Mouse (Mus musculus): Measurements from ENCODE around the gene Kiz. TPM values are rescaled to one million over a fixed set of nuclear protein-coding genes. Genes with fewer than 3 reads are reported as not detected.

The Kiz gene
- polyA plus RNA-seq, 1 experiment from 2014 or later = 34.3 TPM

DNA sequence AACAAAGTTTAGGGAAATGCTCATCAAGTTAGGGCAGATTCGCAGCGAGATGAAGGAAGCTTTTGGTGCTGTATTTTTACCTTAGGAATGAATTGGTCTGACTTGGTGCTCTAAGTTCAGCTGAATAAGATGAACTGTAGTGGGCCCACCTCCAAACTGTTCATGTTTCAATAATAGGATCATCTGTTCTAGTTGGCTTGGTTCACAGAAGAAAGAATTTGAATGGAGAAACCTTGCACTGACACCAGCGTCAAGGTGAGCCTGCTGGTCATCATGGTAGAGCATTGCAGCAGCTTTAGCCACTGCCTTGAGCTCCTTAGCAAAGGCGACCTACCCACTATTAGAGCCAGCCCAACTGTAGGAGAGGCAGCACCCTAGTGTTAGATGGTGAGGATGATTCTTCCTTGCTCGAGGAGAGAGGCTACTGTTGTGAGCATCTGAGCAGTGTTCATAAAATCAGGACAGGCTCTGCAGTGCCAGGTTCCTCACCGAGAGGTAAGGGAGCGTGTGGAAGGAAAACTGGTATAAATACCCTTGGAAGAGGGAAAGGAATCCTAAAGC, 18.3 kb downstream of the Kiz start:
- H3K9ac ChIP-seq (replicated peaks; ENCODE audit: low read length) = no peak overlapping the region
- DNase-seq (no peak), ATAC-seq (ENCODE audit: low FRiP score, low TSS enrichment) (no peak)
- H3K27ac ChIP-seq (replicated peaks; ENCODE audit: low read depth, low read length) = no peak overlapping the region
- 92% methylated on average over 7 of the region's 7 CpGs for WGBS
- H3K27me3 ChIP-seq (ENCODE audit: control insufficient read depth, insufficient read depth, low read length) = no peaks in the 10 kb centered on the region
- no peaks in the 10 kb centered on the region for H3K36me3 ChIP-seq (ENCODE audit: control insufficient read depth, insufficient read depth, low read length)
- H3K4me3 ChIP-seq (replicated peaks; ENCODE audit: low read depth, low read length) = no peak overlapping the region
- no peaks in the 10 kb centered on the region for H3K9me3 ChIP-seq (ENCODE audit: control insufficient read depth, low read length)
- H3K4me1 ChIP-seq (ENCODE audit: control insufficient read depth, insufficient read depth, low read length) = peaks cover 5% of the 10 kb centered on the region; the same call in 1 of the 2 replicates
- no peak overlapping the region for H3K4me2 ChIP-seq (ENCODE audit: low read length)

DNA sequence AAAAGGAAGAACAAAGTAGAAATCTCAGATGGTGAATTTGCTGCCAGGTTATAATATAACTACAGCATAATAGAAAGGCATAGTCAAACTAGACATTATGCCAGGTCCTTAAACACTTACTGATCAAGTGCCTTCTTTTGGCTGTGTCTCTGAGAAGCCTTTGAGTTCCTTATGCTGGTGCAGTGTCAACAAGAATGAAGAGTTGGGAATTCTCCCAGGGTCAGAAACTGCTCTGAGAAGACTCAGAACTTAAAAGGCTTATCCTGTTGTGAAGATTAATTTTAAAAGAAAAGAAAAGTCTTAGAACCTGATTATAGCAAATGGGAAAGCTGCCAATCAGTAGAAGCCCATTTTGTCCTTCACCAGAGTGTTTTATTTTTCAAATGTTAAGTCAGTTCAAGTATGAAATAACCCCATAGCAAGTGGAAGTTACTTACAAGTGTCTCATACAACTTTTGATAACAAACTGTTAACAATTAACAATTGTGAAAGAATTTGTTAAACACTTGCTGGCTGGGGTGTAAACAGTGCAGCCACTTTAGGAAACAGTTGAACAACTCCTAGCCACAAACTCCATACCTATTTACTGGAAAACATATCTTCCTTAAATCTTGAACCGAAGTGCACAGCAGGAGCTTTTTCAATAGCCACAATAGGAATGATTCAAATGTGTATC, 21.9 kb downstream of the Kiz start:
- Histone ChIP-seq H3K9ac (replicated peaks; ENCODE audit: low read length) (no peak overlapping the region), H3K27ac (replicated peaks; ENCODE audit: low read depth, low read length) (no peak overlapping the region), H3K4me2 (ENCODE audit: low read length) (no peak overlapping the region), H3K4me3 (replicated peaks; ENCODE audit: low read depth, low read length) (no peak overlapping the region), H3K27me3 (ENCODE audit: control insufficient read depth, insufficient read depth, low read length) (no peaks in the 10 kb centered on the region), H3K9me3 (ENCODE audit: control insufficient read depth, low read length) (no peaks in the 10 kb centered on the region), H3K36me3 (ENCODE audit: control insufficient read depth, insufficient read depth, low read length) (no peaks in the 10 kb centered on the region), H3K4me1 (ENCODE audit: control insufficient read depth, insufficient read depth, low read length) (peaks cover 4% of the 10 kb centered on the region; the same call in 1 of the 2 replicates)
- DNase-seq (no peak), ATAC-seq (ENCODE audit: low FRiP score, low TSS enrichment) (no peak)
- WGBS = 68% methylated on average over 1 of the region's 1 CpGs

DNA sequence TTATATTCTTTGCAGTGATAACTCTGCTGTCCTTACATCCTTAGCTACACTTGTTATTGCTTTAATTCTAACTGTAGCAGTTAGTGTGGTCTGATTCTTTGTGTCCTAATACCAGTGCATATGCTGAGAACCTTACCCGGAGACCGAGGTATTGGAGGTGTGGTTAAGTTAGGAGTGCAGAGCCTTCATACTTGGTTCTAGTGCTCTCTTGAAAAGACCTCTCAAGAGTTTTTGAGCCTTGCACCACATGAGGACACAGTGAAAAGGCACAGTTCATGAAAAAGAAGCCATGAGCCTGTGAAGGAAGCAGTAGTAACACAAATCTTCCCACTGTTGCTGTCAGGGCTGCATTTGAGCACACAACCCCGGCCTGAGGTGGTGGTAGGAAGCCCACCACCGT, 26.0 kb downstream of the Kiz start:
- Histone ChIP-seq H3K27ac (replicated peaks; ENCODE audit: low read depth, low read length) (no peak overlapping the region), H3K4me2 (ENCODE audit: low read length) (no peak overlapping the region), H3K4me3 (replicated peaks; ENCODE audit: low read depth, low read length) (no peak overlapping the region), H3K4me1 (ENCODE audit: control insufficient read depth, insufficient read depth, low read length) (peaks cover 11% of the 10 kb centered on the region; the same call in 1 of the 2 replicates), H3K36me3 (ENCODE audit: control insufficient read depth, insufficient read depth, low read length) (no peaks in the 10 kb centered on the region), H3K27me3 (ENCODE audit: control insufficient read depth, insufficient read depth, low read length) (no peaks in the 10 kb centered on the region; the same call in 1 of the 2 replicates), H3K9me3 (ENCODE audit: control insufficient read depth, low read length) (no peaks in the 10 kb centered on the region), H3K9ac (replicated peaks; ENCODE audit: low read length) (no peak overlapping the region)
- DNase-seq = no peak
- WGBS = 96% methylated on average over 4 of the region's 4 CpGs
- ATAC-seq (ENCODE audit: low FRiP score, low TSS enrichment) = no peak

DNA sequence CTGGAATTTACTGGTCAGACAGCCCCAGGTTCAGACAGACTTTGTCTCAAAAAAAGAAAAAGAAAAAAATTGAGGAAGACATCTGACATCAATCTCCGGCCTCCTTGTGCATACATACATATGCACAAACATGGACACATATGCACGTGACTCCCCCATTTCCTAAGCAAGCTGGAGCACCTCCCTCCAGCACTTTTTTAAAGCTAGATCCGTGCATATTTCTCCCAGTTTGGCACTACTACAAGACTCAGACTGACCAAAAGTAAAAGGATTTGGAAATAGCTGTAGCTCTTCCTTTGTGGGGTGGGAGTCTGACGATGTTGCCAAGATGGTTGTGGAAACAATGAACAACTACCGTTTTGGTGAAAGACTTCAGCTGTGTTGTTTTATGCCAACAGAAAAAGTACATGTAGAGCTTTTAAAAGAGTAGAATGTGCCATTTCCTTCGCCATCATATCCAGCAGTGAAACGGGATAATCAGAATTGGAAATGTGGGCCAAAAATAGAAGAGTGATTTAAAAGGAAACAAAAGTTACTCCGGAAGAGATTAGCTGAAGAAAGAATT, 28.7 kb downstream of the Kiz start:
- Histone ChIP-seq H3K4me3 (replicated peaks; ENCODE audit: low read depth, low read length) (no peak overlapping the region), H3K9ac (replicated peaks; ENCODE audit: low read length) (no peak overlapping the region), H3K36me3 (ENCODE audit: control insufficient read depth, insufficient read depth, low read length) (no peaks in the 10 kb centered on the region), H3K27me3 (ENCODE audit: control insufficient read depth, insufficient read depth, low read length) (no peaks in the 10 kb centered on the region; the same call in 1 of the 2 replicates), H3K4me1 (ENCODE audit: control insufficient read depth, insufficient read depth, low read length) (peaks cover 11% of the 10 kb centered on the region; the same call in 1 of the 2 replicates), H3K9me3 (ENCODE audit: control insufficient read depth, low read length) (no peaks in the 10 kb centered on the region), H3K27ac (replicated peaks; ENCODE audit: low read depth, low read length) (no peak overlapping the region), H3K4me2 (ENCODE audit: low read length) (no peak overlapping the region)
- WGBS = 22% methylated on average over 8 of the region's 8 CpGs
- no peak for ATAC-seq (ENCODE audit: low FRiP score, low TSS enrichment)
- DNase-seq = peak; percentile 25

DNA sequence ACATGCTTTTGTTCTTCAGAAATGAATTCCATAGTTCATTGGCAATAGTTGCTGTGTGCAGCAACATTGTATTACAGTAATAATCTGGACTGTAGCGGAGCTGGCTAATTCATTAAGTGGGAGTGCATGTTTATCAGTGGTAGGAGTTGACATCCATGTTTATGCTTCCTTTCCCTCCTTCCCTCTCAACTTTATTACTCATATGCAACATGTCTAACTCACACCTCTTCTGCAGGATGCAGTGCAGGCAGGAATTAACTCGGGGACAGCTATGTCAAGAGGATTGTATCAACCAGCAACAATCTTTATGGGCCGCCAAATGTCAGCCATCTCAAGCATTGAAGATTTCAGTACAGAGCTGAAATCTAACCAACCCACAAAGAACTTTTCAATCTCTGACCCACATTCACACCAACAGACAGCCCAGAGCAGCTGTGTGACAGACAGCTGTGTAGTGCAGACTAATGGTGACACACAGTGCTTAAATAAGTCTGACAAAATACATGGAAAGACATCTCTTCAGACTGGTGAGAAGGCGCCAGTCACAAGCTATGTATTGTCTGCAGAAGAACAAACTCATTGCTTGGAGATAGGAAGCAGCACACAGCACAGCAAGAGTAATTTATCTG, 33.2 kb downstream of the Kiz start:
- peaks cover 11% of the 10 kb centered on the region; the same call in 1 of the 2 replicates for H3K4me1 ChIP-seq (ENCODE audit: control insufficient read depth, insufficient read depth, low read length)
- no peaks in the 10 kb centered on the region; the same call in 1 of the 2 replicates for H3K27me3 ChIP-seq (ENCODE audit: control insufficient read depth, insufficient read depth, low read length)
- no peak overlapping the region for H3K27ac ChIP-seq (replicated peaks; ENCODE audit: low read depth, low read length)
- H3K9ac ChIP-seq (replicated peaks; ENCODE audit: low read length) = no peak overlapping the region
- no peak overlapping the region for H3K4me3 ChIP-seq (replicated peaks; ENCODE audit: low read depth, low read length)
- DNase-seq (no peak), ATAC-seq (ENCODE audit: low FRiP score, low TSS enrichment) (no peak)
- H3K36me3 ChIP-seq (ENCODE audit: control insufficient read depth, insufficient read depth, low read length) = peaks cover 6% of the 10 kb centered on the region; the same call in 1 of the 2 replicates
- 90% methylated on average over 4 of the region's 4 CpGs for WGBS
- no peaks in the 10 kb centered on the region for H3K9me3 ChIP-seq (ENCODE audit: control insufficient read depth, low read length)
- H3K4me2 ChIP-seq (ENCODE audit: low read length) = no peak overlapping the region

DNA sequence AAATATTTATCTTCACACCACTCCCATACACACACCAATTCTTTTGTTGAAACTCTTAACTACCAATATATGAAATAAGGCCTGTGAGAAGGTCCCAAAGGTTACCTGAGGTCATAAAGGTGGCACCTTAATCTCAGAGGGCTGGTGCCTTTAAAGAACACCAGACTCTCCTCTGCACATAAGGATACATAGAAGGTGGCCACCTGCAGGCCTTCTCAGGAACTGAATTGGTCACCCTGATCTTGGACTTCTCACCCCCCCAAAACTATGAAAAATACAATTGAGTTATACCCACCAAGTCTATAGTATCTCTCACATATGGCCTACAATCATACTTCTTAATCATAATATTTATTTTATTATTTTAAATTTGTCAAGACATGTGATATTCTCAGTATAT, 43.3 kb downstream of the Kiz start:
- H3K4me2 ChIP-seq (ENCODE audit: low read length) = no peak overlapping the region

DNA sequence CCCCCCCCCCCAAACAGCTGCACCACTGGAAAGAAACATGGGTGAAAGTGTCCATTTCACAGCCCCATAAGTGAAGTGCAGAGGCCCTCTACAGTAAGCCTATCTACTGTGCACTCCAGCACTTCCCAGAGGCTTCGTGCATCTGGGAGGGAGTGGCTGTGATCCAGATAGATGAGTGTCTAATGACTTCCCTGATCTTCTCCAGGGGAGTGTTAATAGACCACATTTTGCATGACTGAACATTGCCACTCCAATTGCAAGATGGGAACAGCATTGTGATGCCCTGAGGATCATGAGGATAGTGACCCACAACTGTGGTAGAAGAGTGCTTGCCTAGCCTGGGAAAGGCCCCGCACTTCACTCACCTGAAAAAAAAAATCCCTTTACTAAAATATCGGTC, 60.4 kb downstream of the Kiz start:
- no peaks in the 10 kb centered on the region for H3K36me3 ChIP-seq (ENCODE audit: control insufficient read depth, insufficient read depth, low read length)
- no peak overlapping the region for H3K9ac ChIP-seq (replicated peaks; ENCODE audit: low read length)
- 0 out of 2 replicates have a peak, but pooled peaks cover 2% of the 10 kb centered on the region for H3K27me3 ChIP-seq (ENCODE audit: control insufficient read depth, insufficient read depth, low read length)
- no peak overlapping the region for H3K27ac ChIP-seq (replicated peaks; ENCODE audit: low read depth, low read length)
- H3K4me3 ChIP-seq (replicated peaks; ENCODE audit: low read depth, low read length) = no peak overlapping the region
- no peak for ATAC-seq (ENCODE audit: low FRiP score, low TSS enrichment)
- no peaks in the 10 kb centered on the region for H3K9me3 ChIP-seq (ENCODE audit: control insufficient read depth, low read length)
- H3K4me2 ChIP-seq (ENCODE audit: low read length) = no peak overlapping the region
- DNase-seq = no peak
- peaks cover 10% of the 10 kb centered on the region for H3K4me1 ChIP-seq (ENCODE audit: control insufficient read depth, insufficient read depth, low read length)
- 95% methylated on average over 3 of the region's 3 CpGs for WGBS

More for the DNA sequence above, 43.3 kb downstream of the Kiz start:
- peak; percentile 9 for DNase-seq
- Histone ChIP-seq H3K36me3 (ENCODE audit: control insufficient read depth, insufficient read depth, low read length) (no peaks in the 10 kb centered on the region), H3K27me3 (ENCODE audit: control insufficient read depth, insufficient read depth, low read length) (no peaks in the 10 kb centered on the region), H3K9me3 (ENCODE audit: control insufficient read depth, low read length) (no peaks in the 10 kb centered on the region), H3K27ac (replicated peaks; ENCODE audit: low read depth, low read length) (no peak overlapping the region), H3K9ac (replicated peaks; ENCODE audit: low read length) (no peak overlapping the region), H3K4me3 (replicated peaks; ENCODE audit: low read depth, low read length) (no peak overlapping the region), H3K4me1 (ENCODE audit: control insufficient read depth, insufficient read depth, low read length) (no peaks in the 10 kb centered on the region)
- ATAC-seq (ENCODE audit: low FRiP score, low TSS enrichment) = no peak

DNA sequence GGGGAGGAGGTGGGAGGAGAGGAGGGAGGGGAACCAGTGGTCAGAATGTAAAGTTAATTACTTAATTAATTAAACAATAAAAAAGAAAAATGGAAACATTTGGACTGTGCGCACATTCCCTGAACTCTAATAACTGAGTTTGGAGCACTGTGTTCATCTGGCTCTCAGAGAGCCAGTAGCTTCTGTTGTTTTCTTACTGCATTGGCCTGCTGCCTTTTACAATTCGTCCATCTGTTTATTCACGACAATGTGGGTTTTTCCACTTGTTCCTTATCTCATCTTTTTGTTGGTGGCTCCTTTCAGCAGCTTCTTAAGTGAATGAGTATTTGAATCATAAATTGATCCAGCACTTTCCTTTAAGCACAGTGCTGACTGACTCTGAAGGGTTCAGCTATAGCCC, 62.1 kb downstream of the Kiz start:
- no peak overlapping the region for H3K27ac ChIP-seq (replicated peaks; ENCODE audit: low read depth, low read length)
- ATAC-seq (ENCODE audit: low FRiP score, low TSS enrichment) (no peak), DNase-seq (no peak)
- peaks cover 12% of the 10 kb centered on the region for H3K4me1 ChIP-seq (ENCODE audit: control insufficient read depth, insufficient read depth, low read length)
- peaks cover 6% of the 10 kb centered on the region; the same call in 1 of the 2 replicates for H3K27me3 ChIP-seq (ENCODE audit: control insufficient read depth, insufficient read depth, low read length)
- no peaks in the 10 kb centered on the region for H3K36me3 ChIP-seq (ENCODE audit: control insufficient read depth, insufficient read depth, low read length)
- no peaks in the 10 kb centered on the region for H3K9me3 ChIP-seq (ENCODE audit: control insufficient read depth, low read length)
- H3K4me3 ChIP-seq (replicated peaks; ENCODE audit: low read depth, low read length) = no peak overlapping the region
- no peak overlapping the region for H3K9ac ChIP-seq (replicated peaks; ENCODE audit: low read length)
- WGBS = 74% methylated on average over 3 of the region's 3 CpGs
- no peak overlapping the region for H3K4me2 ChIP-seq (ENCODE audit: low read length)

All from midbrain, embryonic 14.5 days (tissue).